Mouse (Mus musculus) natural killer cell, adult 2 months (primary cell): Measurements from ENCODE around the gene Fasn.
"Not testable (repeated sequence)": the region's sequence is repeated elsewhere in the genome, so short reads cannot be mapped to it uniquely, and the experiment has no call there.

Experiments
- DNase-seq, 2 experiments: peaks; one replicate each; pipeline ENCODE4 v3.0.0; 2022; ENCODE audit warnings: low spot score in 2 of 2

Fasn gene

GRCm38 (mm10) chr11:120823956-120824786 is at the start of gene Fasn:
TSS of gene Fasn (minus strand) at chr11:120824547.
- DNase-seq = peak; percentile 96

GRCm38 (mm10) chr11:120873206-120873605 is 48.9 kb upstream of the Fasn start:
- DNase-seq = no peak

GRCm38 (mm10) chr11:120871521-120871920 is 47.2 kb upstream of the Fasn start:
- DNase-seq = no peak

GRCm38 (mm10) chr11:120865816-120866215 is 41.5 kb upstream of the Fasn start:
- no peak for DNase-seq

- no peak for DNase-seq
Observed at GRCm38 (mm10) chr11:120862819-120863218, 38.5 kb upstream of the Fasn start.

DNA sequence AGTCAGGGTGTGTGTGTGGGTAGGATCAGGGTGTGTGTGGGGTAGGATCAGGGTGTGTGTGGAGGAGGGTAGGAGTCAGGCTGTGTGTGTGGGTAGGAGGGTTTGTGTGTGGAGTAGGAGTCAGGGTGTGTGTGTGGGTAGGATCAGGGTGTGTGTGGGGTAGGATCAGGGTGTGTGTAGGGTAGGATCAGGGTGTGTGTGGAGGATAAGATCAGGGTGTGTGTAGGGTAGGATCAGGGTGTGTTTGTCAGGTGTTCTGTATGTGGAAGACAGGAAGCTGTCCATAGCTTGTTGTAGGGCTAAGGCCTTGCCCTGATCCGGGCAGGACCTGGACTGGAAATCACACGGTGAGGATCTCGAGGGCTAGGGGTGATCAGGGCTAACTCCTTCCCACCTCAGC is 31.6 kb upstream of the Fasn start:
- not testable (repeated sequence) for DNase-seq

DNA sequence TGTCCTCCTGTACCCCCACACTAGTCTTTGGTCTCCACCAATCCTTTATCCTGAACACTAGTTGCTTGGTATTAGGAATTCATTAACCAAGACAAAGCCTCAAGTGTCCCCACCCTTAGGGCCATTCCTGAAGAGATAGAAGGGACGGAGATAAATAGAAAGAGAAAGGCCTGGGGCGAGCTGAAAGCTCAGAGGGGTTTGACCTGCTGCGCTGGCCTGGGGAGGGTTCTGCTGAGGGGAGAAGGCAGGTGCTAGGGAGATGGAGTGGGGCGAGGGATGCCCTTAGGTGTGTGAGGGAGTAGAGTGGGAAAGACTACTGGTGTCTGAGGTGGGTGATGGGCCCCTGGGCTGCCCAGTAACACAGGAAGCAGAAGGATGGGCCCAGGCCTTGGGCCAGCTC is 29.4 kb upstream of the Fasn start:
- peak in 1 of 2 experiments; percentile 26 for DNase-seq

GRCm38 (mm10) chr11:120853158-120853557 is 28.8 kb upstream of the Fasn start:
- DNase-seq = no peak

DNA sequence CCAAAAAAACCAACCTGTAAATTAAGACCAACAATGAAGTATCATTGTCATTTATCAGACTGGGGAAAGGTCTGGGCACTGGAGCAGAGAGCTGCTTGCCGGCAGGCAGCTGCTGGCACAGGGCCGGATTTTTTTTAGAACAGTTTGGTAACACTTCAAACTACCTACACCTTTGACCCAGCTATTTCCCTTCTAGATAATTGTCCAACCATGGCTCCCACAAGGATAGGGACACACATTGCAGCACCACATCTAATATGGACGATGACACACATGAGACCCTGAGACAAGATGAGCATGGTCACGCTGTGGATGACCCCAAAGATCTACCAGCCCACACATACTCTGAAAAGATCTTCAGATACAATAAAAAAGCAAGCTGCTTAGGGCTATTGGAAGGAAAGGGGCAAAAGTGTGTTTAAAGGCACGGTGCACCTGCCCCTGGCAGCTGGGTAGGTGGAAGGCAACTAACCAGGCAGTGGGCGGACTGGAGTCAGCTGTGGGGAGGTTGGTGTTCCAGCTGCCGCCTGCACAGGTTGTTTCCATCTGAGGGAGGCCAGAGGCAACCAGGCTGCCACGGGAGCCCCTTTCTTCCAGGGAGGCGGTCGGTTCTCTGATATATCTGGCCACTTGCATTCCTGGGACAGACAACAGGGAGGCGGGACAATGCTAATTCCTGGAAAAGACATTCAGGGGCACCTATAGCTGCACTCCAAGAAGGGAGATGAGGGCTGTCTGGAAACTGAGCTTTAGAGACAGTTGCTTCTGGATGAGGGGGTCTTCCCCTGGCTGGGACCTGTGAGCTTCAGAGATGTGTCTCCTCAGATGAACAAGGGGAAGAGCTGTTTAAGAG is 28.0 kb upstream of the Fasn start:
- no peak for DNase-seq

GRCm38 (mm10) chr11:120851582-120851981 is 27.2 kb upstream of the Fasn start:
- DNase-seq = no peak

DNA sequence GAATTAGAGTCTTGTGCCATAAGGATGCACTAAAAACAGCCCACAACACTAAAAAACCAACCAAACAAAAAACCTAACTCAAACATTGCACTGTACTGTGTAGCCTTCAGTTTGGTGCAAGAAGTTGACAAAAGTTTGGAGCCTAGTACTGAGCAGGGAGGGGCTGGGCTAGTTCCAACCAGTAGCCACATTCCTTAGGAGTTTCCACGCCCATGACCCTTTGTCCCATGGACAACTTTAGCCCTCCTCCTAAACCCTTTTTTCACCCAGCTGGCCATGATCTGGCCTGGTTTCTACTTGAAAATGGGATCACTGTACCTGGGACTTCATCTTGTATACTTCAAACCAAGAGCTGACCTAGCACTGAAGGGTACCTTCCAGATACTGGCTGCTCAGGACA is 26.8 kb upstream of the Fasn start:
- DNase-seq = no peak

GRCm38 (mm10) chr11:120850331-120851030 is 26.1 kb upstream of the Fasn start:
- peak; percentile 34 to 63 for DNase-seq

DNA sequence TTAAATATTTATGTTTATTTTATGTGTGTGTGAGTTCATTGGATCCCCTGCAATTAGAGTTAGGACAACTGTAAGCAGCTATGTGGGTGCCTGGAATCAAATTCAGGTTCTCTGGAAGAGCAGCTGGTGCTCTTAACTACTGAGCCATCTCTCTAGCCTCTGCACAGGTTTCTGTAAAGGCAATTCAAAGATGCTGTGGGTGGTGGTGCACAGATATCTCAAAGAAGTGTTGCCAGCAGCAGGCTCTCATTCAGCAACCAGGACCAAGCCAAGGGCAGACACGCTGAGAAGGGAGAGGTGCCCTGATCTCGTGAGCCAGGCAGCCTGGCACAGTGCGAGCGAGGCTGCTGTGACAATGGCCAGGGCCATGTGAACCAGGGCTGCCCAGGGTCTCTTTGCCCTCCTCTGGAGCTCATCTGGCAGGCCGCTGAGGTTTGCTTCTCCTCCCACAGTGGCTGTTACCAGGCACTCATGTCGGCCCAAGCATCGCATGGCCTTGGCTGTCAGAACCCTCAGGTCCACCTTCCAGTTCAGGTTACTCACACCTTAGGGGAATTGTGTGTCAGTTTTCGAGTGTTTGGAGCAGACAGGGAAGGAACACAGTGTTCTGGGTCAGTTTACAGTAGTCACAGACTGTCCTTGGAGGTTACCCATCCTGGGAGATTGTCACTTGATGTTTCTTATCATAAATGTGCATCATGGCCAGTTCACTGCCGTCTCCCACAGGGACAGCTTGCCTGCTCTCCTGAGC is 22.6 kb upstream of the Fasn start:
- DNase-seq = no peak

DNA sequence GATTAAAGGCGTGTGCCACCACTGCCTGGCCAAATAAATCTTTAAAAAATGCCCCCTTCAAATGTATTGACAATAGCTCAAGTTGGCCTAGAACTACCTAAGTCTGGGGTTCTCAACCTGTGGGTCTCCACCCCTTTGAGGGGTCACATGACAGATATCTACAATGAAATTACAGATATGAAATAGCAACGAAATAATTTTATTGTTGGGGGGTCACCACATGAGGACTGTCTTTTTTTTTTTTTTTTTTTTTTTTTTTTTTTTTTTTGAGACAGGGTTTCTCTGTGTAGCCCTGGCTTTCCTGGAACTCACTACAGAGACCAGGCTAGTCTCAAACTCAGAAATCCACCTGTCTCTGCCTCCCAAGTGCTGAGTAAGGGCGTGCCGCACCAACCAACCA is 20.0 kb upstream of the Fasn start:
- DNase-seq = no peak

GRCm38 (mm10) chr11:120833555-120834280 is 9.4 kb upstream of the Fasn start:
- no peak for DNase-seq

GRCm38 (mm10) chr11:120832962-120833361 is 8.6 kb upstream of the Fasn start:
- DNase-seq = not testable (repeated sequence)

- DNase-seq = no peak
Observed at GRCm38 (mm10) chr11:120831659-120832440, 7.5 kb upstream of the Fasn start.

DNA sequence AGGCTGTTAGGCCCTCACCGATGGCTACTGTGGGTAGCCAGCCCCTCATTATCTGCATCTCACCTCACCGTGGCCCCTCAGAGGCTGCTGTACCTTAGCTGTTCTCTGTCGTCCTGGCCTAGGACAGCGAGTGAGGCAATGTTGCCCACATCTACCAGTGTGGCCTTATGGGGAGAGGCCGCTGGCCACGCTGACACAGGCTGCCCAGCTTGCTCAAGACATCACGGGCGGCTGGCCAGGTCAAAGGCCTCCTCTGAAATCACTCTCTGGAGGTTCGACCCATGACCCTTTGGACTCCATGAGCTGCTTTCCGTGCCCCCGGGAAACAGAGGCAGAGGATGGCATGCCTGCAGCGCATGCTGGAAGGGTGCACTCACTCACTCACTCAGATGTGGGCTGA is 6.3 kb upstream of the Fasn start:
- no peak for DNase-seq

DNA sequence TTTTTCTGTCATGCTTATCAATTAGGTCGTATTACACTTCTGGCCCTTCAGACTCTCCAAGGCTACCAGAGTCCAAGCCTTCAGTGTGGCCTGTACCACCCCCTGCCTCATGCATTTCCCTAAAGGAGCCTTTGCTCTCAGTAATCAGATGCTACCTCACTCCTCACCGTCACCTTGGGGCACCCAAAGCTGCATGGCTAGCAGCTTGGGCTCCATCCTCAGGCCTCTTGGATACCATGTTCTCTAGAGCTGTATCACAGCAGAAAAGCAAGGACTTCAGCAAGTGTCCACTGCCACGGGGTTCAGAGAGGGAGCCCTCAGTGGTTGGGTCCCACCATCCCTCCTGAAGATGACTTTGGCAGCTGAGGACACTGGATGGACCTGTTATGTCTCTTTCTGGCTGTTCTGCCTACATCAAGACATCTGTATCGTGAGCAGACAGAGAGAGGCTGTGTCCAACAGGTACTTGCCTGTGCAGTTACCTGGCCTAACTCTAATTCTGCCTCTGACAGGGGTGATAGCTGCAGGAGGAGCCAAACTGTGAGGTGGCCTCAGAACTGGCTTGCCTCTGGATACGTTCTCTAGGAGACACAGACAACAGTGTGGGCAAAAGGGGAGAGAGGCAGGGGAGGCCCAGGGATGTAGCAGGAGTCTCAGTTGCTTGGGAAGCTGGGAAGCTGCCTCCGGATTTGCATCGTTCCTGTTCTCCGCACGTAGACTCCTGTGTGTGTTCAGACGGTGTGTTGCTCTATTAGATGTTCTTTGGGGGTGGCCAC is 5.6 kb upstream of the Fasn start:
- no peak for DNase-seq
